Mouse (Mus musculus): ENCODE data around the gene Ppp1r12c. TPM values are rescaled to one million over a fixed set of nuclear protein-coding genes. Genes with fewer than 3 reads are reported as not detected.

Ppp1r12c gene
- polyA plus RNA-seq, 1 experiment from 2014 or later, result 46.2 TPM

GRCm38 (mm10) chr7:4511489-4512224 lies 10.2 kb upstream of the Ppp1r12c start:
- ATAC-seq (ENCODE audit: low FRiP score, low TSS enrichment) (no peak), DNase-seq (no peak)
- no peak overlapping the region for H3K4me2 ChIP-seq (ENCODE audit: low read length)
- 88% methylated on average over 8 of the region's 8 CpGs for WGBS
- no peaks in the 10 kb centered on the region for H3K36me3 ChIP-seq (ENCODE audit: control insufficient read depth, insufficient read depth, low read length)
- 0 out of 2 replicates have a peak, but pooled peaks cover 5% of the 10 kb centered on the region for H3K4me1 ChIP-seq (ENCODE audit: control insufficient read depth, insufficient read depth, low read length)
- H3K4me3 ChIP-seq (replicated peaks; ENCODE audit: low read depth, low read length), result no peak overlapping the region
- H3K9ac ChIP-seq (replicated peaks; ENCODE audit: low read length), result no peak overlapping the region
- no peaks in the 10 kb centered on the region for H3K9me3 ChIP-seq (ENCODE audit: control insufficient read depth, low read length)
- no peaks in the 10 kb centered on the region; the same call in 1 of the 2 replicates for H3K27me3 ChIP-seq (ENCODE audit: control insufficient read depth, insufficient read depth, low read length)
- no peak overlapping the region for H3K27ac ChIP-seq (replicated peaks; ENCODE audit: low read depth, low read length)

- no peak overlapping the region for H3K27ac ChIP-seq (replicated peaks; ENCODE audit: low read depth, low read length)
- ATAC-seq (ENCODE audit: low FRiP score, low TSS enrichment) (peak; percentile 74; the same call in 1 of the 2 replicates), DNase-seq (peak; percentile 86)
- H3K4me2 ChIP-seq (ENCODE audit: low read length), result no peak overlapping the region
- no peak overlapping the region for H3K9ac ChIP-seq (replicated peaks; ENCODE audit: low read length)
- 12% methylated on average over 24 of the region's 24 CpGs for WGBS
- no peaks in the 10 kb centered on the region for H3K4me1 ChIP-seq (ENCODE audit: control insufficient read depth, insufficient read depth, low read length)
- no peaks in the 10 kb centered on the region for H3K9me3 ChIP-seq (ENCODE audit: control insufficient read depth, low read length)
- no peaks in the 10 kb centered on the region; the same call in 1 of the 2 replicates for H3K27me3 ChIP-seq (ENCODE audit: control insufficient read depth, insufficient read depth, low read length)
- H3K36me3 ChIP-seq (ENCODE audit: control insufficient read depth, insufficient read depth, low read length), result no peaks in the 10 kb centered on the region
- no peak overlapping the region for H3K4me3 ChIP-seq (replicated peaks; ENCODE audit: low read depth, low read length)
These were observed 8.6 kb upstream of the Ppp1r12c start for GRCm38 (mm10) chr7:4509863-4510608.

GRCm38 (mm10) chr7:4508739-4509116 lies 7.2 kb upstream of the Ppp1r12c start:
- H3K36me3 ChIP-seq (ENCODE audit: control insufficient read depth, insufficient read depth, low read length), result no peaks in the 10 kb centered on the region
- 97% methylated on average over 8 of the region's 8 CpGs for WGBS
- no peaks in the 10 kb centered on the region for H3K9me3 ChIP-seq (ENCODE audit: control insufficient read depth, low read length)
- ATAC-seq (ENCODE audit: low FRiP score, low TSS enrichment) (no peak), DNase-seq (no peak)
- H3K27ac ChIP-seq (replicated peaks; ENCODE audit: low read depth, low read length), result no peak overlapping the region
- H3K4me2 ChIP-seq (ENCODE audit: low read length), result no peak overlapping the region
- H3K9ac ChIP-seq (replicated peaks; ENCODE audit: low read length), result no peak overlapping the region
- no peaks in the 10 kb centered on the region for H3K4me1 ChIP-seq (ENCODE audit: control insufficient read depth, insufficient read depth, low read length)
- no peak overlapping the region for H3K4me3 ChIP-seq (replicated peaks; ENCODE audit: low read depth, low read length)
- H3K27me3 ChIP-seq (ENCODE audit: control insufficient read depth, insufficient read depth, low read length), result no peaks in the 10 kb centered on the region; the same call in 1 of the 2 replicates

- ATAC-seq (ENCODE audit: low FRiP score, low TSS enrichment), result no peak
- H3K36me3 ChIP-seq (ENCODE audit: control insufficient read depth, insufficient read depth, low read length), result no peaks in the 10 kb centered on the region
- 82% methylated on average over 32 of the region's 32 CpGs for WGBS
These were observed 6.7 kb upstream of the Ppp1r12c start for GRCm38 (mm10) chr7:4508062-4508738.

GRCm38 (mm10) chr7:4507220-4507619 lies 5.7 kb upstream of the Ppp1r12c start:
- H3K4me1 ChIP-seq (ENCODE audit: control insufficient read depth, insufficient read depth, low read length), result no peaks in the 10 kb centered on the region
- H3K27me3 ChIP-seq (ENCODE audit: control insufficient read depth, insufficient read depth, low read length), result no peaks in the 10 kb centered on the region; the same call in 1 of the 2 replicates
- H3K27ac ChIP-seq (replicated peaks; ENCODE audit: low read depth, low read length), result no peak overlapping the region
- ATAC-seq (ENCODE audit: low FRiP score, low TSS enrichment) (no peak), DNase-seq (no peak)
- H3K36me3 ChIP-seq (ENCODE audit: control insufficient read depth, insufficient read depth, low read length), result no peaks in the 10 kb centered on the region
- no peak overlapping the region for H3K9ac ChIP-seq (replicated peaks; ENCODE audit: low read length)
- H3K4me3 ChIP-seq (replicated peaks; ENCODE audit: low read depth, low read length), result no peak overlapping the region
- H3K9me3 ChIP-seq (ENCODE audit: control insufficient read depth, low read length), result no peaks in the 10 kb centered on the region
- WGBS, result 74% methylated on average over 3 of the region's 4 CpGs
- H3K4me2 ChIP-seq (ENCODE audit: low read length), result no peak overlapping the region

More at GRCm38 (mm10) chr7:4508062-4508738, 6.7 kb upstream of the Ppp1r12c start:
- Histone ChIP-seq H3K4me2 (ENCODE audit: low read length) (no peak overlapping the region), H3K27me3 (ENCODE audit: control insufficient read depth, insufficient read depth, low read length) (no peaks in the 10 kb centered on the region; the same call in 1 of the 2 replicates), H3K27ac (replicated peaks; ENCODE audit: low read depth, low read length) (no peak overlapping the region), H3K4me3 (replicated peaks; ENCODE audit: low read depth, low read length) (no peak overlapping the region), H3K9ac (replicated peaks; ENCODE audit: low read length) (no peak overlapping the region), H3K4me1 (ENCODE audit: control insufficient read depth, insufficient read depth, low read length) (no peaks in the 10 kb centered on the region), H3K9me3 (ENCODE audit: control insufficient read depth, low read length) (no peaks in the 10 kb centered on the region)
- no peak for DNase-seq

- no peaks in the 10 kb centered on the region for H3K36me3 ChIP-seq (ENCODE audit: control insufficient read depth, insufficient read depth, low read length)
- no peak overlapping the region for H3K27ac ChIP-seq (replicated peaks; ENCODE audit: low read depth, low read length)
- 61% methylated on average over 11 of the region's 11 CpGs for WGBS
- no peak overlapping the region for H3K4me3 ChIP-seq (replicated peaks; ENCODE audit: low read depth, low read length)
- no peak overlapping the region for H3K9ac ChIP-seq (replicated peaks; ENCODE audit: low read length)
- ATAC-seq (ENCODE audit: low FRiP score, low TSS enrichment) (no peak), DNase-seq (no peak)
- no peaks in the 10 kb centered on the region for H3K27me3 ChIP-seq (ENCODE audit: control insufficient read depth, insufficient read depth, low read length)
- peaks cover 9% of the 10 kb centered on the region for H3K4me1 ChIP-seq (ENCODE audit: control insufficient read depth, insufficient read depth, low read length)
- H3K9me3 ChIP-seq (ENCODE audit: control insufficient read depth, low read length), result no peaks in the 10 kb centered on the region
- no peak overlapping the region for H3K4me2 ChIP-seq (ENCODE audit: low read length)
These were observed 3.4 kb upstream of the Ppp1r12c start for GRCm38 (mm10) chr7:4504646-4505435.

- no peak overlapping the region for H3K27ac ChIP-seq (replicated peaks; ENCODE audit: low read depth, low read length)
- no peak for ATAC-seq (ENCODE audit: low FRiP score, low TSS enrichment)
- H3K4me1 ChIP-seq (ENCODE audit: control insufficient read depth, insufficient read depth, low read length), result peaks cover 19% of the 10 kb centered on the region
- no peak overlapping the region for H3K4me3 ChIP-seq (replicated peaks; ENCODE audit: low read depth, low read length)
- no peak overlapping the region for H3K9ac ChIP-seq (replicated peaks; ENCODE audit: low read length)
- no peak for DNase-seq
- 78% methylated on average over 5 of the region's 5 CpGs for WGBS
- H3K27me3 ChIP-seq (ENCODE audit: control insufficient read depth, insufficient read depth, low read length), result no peaks in the 10 kb centered on the region
- no peak overlapping the region for H3K4me2 ChIP-seq (ENCODE audit: low read length)
- no peaks in the 10 kb centered on the region for H3K36me3 ChIP-seq (ENCODE audit: control insufficient read depth, insufficient read depth, low read length)
- no peaks in the 10 kb centered on the region for H3K9me3 ChIP-seq (ENCODE audit: control insufficient read depth, low read length)
These were observed 2.4 kb upstream of the Ppp1r12c start for GRCm38 (mm10) chr7:4503858-4504257.

- 84% methylated on average over 4 of the region's 4 CpGs for WGBS
These were observed 1.6 kb upstream of the Ppp1r12c start for GRCm38 (mm10) chr7:4503100-4503499.

More at GRCm38 (mm10) chr7:4503100-4503499, 1.6 kb upstream of the Ppp1r12c start:
- H3K4me1 ChIP-seq (ENCODE audit: control insufficient read depth, insufficient read depth, low read length), result peaks cover 27% of the 10 kb centered on the region
- no peak overlapping the region for H3K4me2 ChIP-seq (ENCODE audit: low read length)
- H3K4me3 ChIP-seq (replicated peaks; ENCODE audit: low read depth, low read length), result no peak overlapping the region
- no peaks in the 10 kb centered on the region for H3K9me3 ChIP-seq (ENCODE audit: control insufficient read depth, low read length)
- H3K27ac ChIP-seq (replicated peaks; ENCODE audit: low read depth, low read length), result no peak overlapping the region
- no peak for ATAC-seq (ENCODE audit: low FRiP score, low TSS enrichment)
- no peaks in the 10 kb centered on the region for H3K36me3 ChIP-seq (ENCODE audit: control insufficient read depth, insufficient read depth, low read length)
- no peaks in the 10 kb centered on the region for H3K27me3 ChIP-seq (ENCODE audit: control insufficient read depth, insufficient read depth, low read length)
- no peak for DNase-seq
- H3K9ac ChIP-seq (replicated peaks; ENCODE audit: low read length), result no peak overlapping the region
